Comparison of ENCODE assay signal across 18 mouse cellular contexts in the genomic region with DNA sequence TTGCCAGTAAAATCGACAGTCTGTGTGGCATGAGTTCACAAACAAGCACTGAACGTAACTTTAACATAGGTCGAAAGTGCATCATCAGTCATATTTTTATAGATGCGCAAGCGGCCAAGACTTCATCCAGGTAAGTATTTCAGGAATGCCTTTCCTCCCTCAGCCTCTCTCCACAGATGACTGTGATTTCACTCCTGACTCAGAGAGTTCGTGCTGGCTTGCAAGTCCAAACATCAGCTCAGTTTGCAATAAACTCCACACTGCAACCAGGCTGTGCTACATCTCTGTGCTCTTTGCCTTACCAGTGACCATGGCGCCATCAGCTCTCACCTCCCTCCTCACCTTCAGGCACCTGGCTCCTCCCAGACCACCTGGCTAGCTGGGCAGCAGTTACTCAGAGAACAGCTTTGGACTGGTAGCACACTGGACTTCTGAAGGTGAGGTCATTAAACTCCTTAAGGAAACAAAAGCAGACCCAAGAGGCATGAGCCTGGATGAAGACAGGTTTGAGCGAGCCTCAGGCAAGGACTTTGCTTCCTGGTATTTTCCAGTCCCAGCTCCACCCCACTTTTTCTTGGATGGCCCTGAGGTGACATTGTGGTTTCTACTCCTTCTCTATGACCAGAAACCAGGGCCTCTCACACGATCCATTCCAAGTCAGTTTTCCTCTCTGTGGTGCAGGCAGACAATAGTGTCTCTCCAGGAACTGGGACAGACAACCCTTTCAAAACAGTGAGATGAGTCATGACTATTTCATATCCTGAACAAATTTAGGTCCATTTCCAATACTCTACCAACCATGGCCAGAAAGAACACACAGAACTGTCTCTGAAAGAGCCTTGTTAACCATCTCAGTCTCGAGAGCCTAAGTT. TPM values are rescaled to one million over a fixed set of nuclear protein-coding genes. Genes with fewer than 3 reads are reported as not detected.
A peak's percentile ranks its signal among the peaks of the same experiment; 100 is the strongest.
DNase-seq lines count a peak whose midpoint lies in the region; ATAC-seq and TF ChIP-seq lines count a peak whose summit lies in the region.
"Had no signal": no experiment of that assay in that cellular context is flagged by ENCODE, and none has a peak within 500 bp of the region (broad histone marks: within the 10 kb centered on the region; RNA-seq: fewer than 3 reads in every experiment).

No protein-coding gene starts in this region.

- 89% methylated on average over 10 of the region's 10 CpGs for WGBS in midbrain, embryonic 13.5 days

- H3K9ac ChIP-seq in midbrain, embryonic 13.5 days (replicated peaks), result no peak overlapping the region
- H3K9ac ChIP-seq: heart, embryonic 15.5 days; limb, embryonic 15.5 days; midbrain, embryonic 15.5 days; neural tube, embryonic 13.5 days had no signal

- H3K27me3 ChIP-seq in myocyte (ENCODE audit: control insufficient read depth, insufficient read depth, insufficient read length), result no peaks in the 10 kb centered on the region
- no peaks in the 10 kb centered on the region for H3K27me3 ChIP-seq in midbrain, embryonic 13.5 days
- H3K27me3 ChIP-seq: heart, embryonic 15.5 days; limb, embryonic 15.5 days; midbrain, embryonic 15.5 days; neural tube, embryonic 13.5 days had no signal

- no peaks in the 10 kb centered on the region for H3K4me1 ChIP-seq in midbrain, embryonic 13.5 days (replicated peaks)
- H3K4me1 ChIP-seq: heart, embryonic 15.5 days; midbrain, embryonic 15.5 days; neural tube, embryonic 13.5 days had no signal

- no peak for TF ChIP-seq POLR2A in myocyte (IDR thresholded peaks at IDR 0.05; ENCODE audit: insufficient read length, low read depth)

- no peak overlapping the region for H3K27ac ChIP-seq in midbrain, embryonic 13.5 days
- H3K27ac ChIP-seq: heart, embryonic 15.5 days; limb, embryonic 15.5 days; midbrain, embryonic 15.5 days; neural tube, embryonic 13.5 days had no signal

- peak; percentile 5 for DNase-seq in adrenal gland, adult 8-10 months
- no peak for DNase-seq in adrenal gland, adult 18-20 months (ENCODE audit: low spot score in 2 of 2)
- DNase-seq in 3T3-L1 (ENCODE audit: low read depth, low spot score), result peak; percentile 89
- peak; percentile 40 for DNase-seq in fibroblast of lung, adult 2 months (ENCODE audit: low read depth)
- DNase-seq in layer of hippocampus, postnatal 10 days (ENCODE audit: low spot score in 2 of 2), result no peak
- DNase-seq in heart, postnatal 25 days (ENCODE audit: low spot score), result no peak
- DNase-seq: B cell, adult 2 months; cerebellum, adult 9-10 months; gastrocnemius, postnatal 36 days; lung, adult 2 months had no signal

- H3K9me3 ChIP-seq in midbrain, embryonic 13.5 days, result no peaks in the 10 kb centered on the region
- H3K9me3 ChIP-seq: heart, embryonic 15.5 days; limb, embryonic 15.5 days; midbrain, embryonic 15.5 days; neural tube, embryonic 13.5 days had no signal

- peak overlapping the region; percentile 76 for H3K4me2 ChIP-seq in myocyte (ENCODE audit: low read depth)
- no peak overlapping the region for H3K4me2 ChIP-seq in midbrain, embryonic 13.5 days (replicated peaks)
- H3K4me2 ChIP-seq: heart, embryonic 15.5 days; limb, embryonic 15.5 days; midbrain, embryonic 15.5 days; neural tube, embryonic 13.5 days had no signal

- intact Hi-C loops in heart, postnatal 25 days (cut with DNase I), result no loop called here

- no peak overlapping the region for H3ac ChIP-seq in myocyte (ENCODE audit: control insufficient read depth, insufficient read length)

- H3K36me3 ChIP-seq in myocyte (ENCODE audit: control insufficient read depth, insufficient read depth), result no peaks in the 10 kb centered on the region
- no peaks in the 10 kb centered on the region for H3K36me3 ChIP-seq in midbrain, embryonic 13.5 days
- H3K36me3 ChIP-seq: heart, embryonic 15.5 days; limb, embryonic 15.5 days; midbrain, embryonic 15.5 days; neural tube, embryonic 13.5 days had no signal

- no peaks in the 10 kb centered on the region for H3K79me2 ChIP-seq in myocyte (ENCODE audit: control insufficient read depth, insufficient read depth)

- ATAC-seq in midbrain, embryonic 13.5 days, result no peak
- ATAC-seq: hindbrain, embryonic 16.5 days; midbrain, embryonic 15.5 days had no signal

- H3K4me3 ChIP-seq in myocyte, result no peak overlapping the region
- no peak overlapping the region for H3K4me3 ChIP-seq in midbrain, embryonic 13.5 days (replicated peaks)
- H3K4me3 ChIP-seq: erythroblast, embryonic 14.5 days; heart, embryonic 15.5 days; limb, embryonic 15.5 days; midbrain, embryonic 15.5 days; neural tube, embryonic 13.5 days had no signal

TF ChIP-seq in myocyte, 11 proteins besides CTCF, POLR2A, EP300 and RAD21:
- TF ChIP-seq CEBPB (IDR thresholded peaks at IDR 0.05; ENCODE audit: insufficient read depth, poor library complexity, severe bottlenecking), result 0 out of 2 replicates have a peak, but pooled peaks have one; percentile 12
- no peak for TF ChIP-seq TCF12 (IDR thresholded peaks at IDR 0.05; ENCODE audit: insufficient read depth, poor library complexity, severe bottlenecking)
TF ChIP-seq in myocyte: peak in this region for 1.

RNA-seq across cellular contexts. Expression of a gene that starts 35.9 kb away (rescaled TPM):
- 10 to 100 TPM; 21.8 to 31.1 (median 26.7) TPM for total RNA-seq in adrenal gland, adult 8-10 months (2022)
- total RNA-seq in adrenal gland, adult 18-20 months (2021), result 10 to 100 TPM; 13.0 to 15.8 TPM
- 28.2 TPM for polyA plus RNA-seq in myocyte (2012; fragmentation: generic; extraction: Trizol)
- total RNA-seq in layer of hippocampus, postnatal 10 days (2021), result 10 to 100 TPM; 75.3 to 78.0 TPM
- polyA plus RNA-seq in midbrain, embryonic 13.5 days (2015; fragmentation: Nextera tagmentation; extraction: Ambion mirVana), result 193 and 239 TPM in 2 replicates
- 10 to 100 TPM; 21.3 to 41.6 TPM for total RNA-seq in heart, postnatal 25 days (2021)

Comparison
In these comparisons a context has a peak if more than half of its experiments do, and no peak if none do; other contexts are left out.
1. DNase-seq: peak in adrenal gland, adult 8-10 months (single experiment), 3T3-L1 (single experiment) and fibroblast of lung, adult 2 months (single experiment); none in adrenal gland, adult 18-20 months (0 of 2), layer of hippocampus, postnatal 10 days (0 of 2) and heart, postnatal 25 days (single experiment).